Mouse (Mus musculus) midbrain, embryonic 13.5 days (tissue): ENCODE results near the gene Gm11444. TPM values are rescaled to one million over a fixed set of nuclear protein-coding genes. Genes with fewer than 3 reads are reported as not detected.

Source experiments
- polyA plus RNA-seq: library from polyadenylated mRNA; unstranded; fragments of >200 nt; fragmentation: Nextera tagmentation; extraction: Ambion mirVana; gene quantifications from 2 replicates; pipeline ENCODE4 v1.2.1, GENCODE M21; 2015

The Gm11444 gene
- polyA plus RNA-seq, 1 experiment from 2014 or later: not detected

Other genes starting within 250 kb of the Gm11444 start
- 0.44 and 0.57 TPM in 2 replicates for gene Tbx2, start 17.8 kb downstream of the Gm11444 start, polyA plus RNA-seq
- gene Tbx4, start 36.1 kb upstream of the Gm11444 start, polyA plus RNA-seq: 0.20 and 0.26 TPM in 2 replicates